Mouse (Mus musculus): ENCODE measurements around the gene Camk1g.

DNA sequence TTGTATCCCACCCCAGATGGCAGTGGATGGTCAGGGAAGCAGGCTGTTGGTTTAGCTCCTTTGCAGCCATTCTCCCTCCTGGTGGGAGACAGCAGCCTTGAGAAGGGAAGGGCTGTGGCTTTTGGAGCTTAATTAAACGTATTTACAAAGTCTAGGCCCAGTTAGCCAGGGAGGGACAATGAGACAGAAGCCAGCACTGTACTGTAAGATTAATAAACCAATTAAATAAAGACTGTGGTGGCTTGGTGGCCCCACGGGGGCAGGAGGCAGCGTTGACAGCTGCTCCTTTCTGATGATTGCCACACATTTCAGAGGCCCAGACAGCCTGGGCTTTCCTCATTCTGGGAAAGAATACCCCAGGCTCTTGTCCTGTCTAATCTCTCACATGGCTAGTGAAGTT is 19.4 kb upstream of the Camk1g start:
- no peak for TF ChIP-seq GATA1 (IDR thresholded peaks at IDR 0.05; ENCODE audit: borderline replicate concordance, low read length)
- TF ChIP-seq FLI1 (IDR thresholded peaks at IDR 0.05; ENCODE audit: low read length): no peak
